Mouse (Mus musculus) intestine, postnatal 0 days (tissue): ENCODE measurements around the gene Tmub1. TPM values are rescaled to one million over a fixed set of nuclear protein-coding genes. Genes with fewer than 3 reads are reported as not detected.
"Not testable (repeated sequence)": the region's sequence is repeated elsewhere in the genome, so short reads cannot be mapped to it uniquely, and the experiment has no call there.

Experiments
- ATAC-seq: fragments of 200-750 bp; cut with Nextera tagmentation; 2 replicates; pipeline ENCODE4 v1.8.0; 2017; ENCODE audit warnings: mild to moderate bottlenecking, moderate TSS enrichment, moderate library complexity
- H3K27ac ChIP-seq: fragments of 300-500 bp; sonication (generic); 2 replicates; pipeline ENCODE4 v1.5.1; 2014; ENCODE audit warnings: mild to moderate bottlenecking, low read depth, low read length, moderate library complexity
- H3K27me3 ChIP-seq: fragments of 300-500 bp; sonication (generic); replicated peaks from 2 replicates; pipeline ENCODE4 v1.6.1; 2014; ENCODE audit warnings: low read length, mixed read lengths; ENCODE audit not compliant: control insufficient read depth, insufficient read depth
- H3K36me3 ChIP-seq: fragments of 300-500 bp; sonication (generic); 2 replicates; pipeline ENCODE4 v1.6.1; 2014; ENCODE audit warnings: mild to moderate bottlenecking, moderate library complexity; ENCODE audit not compliant: control insufficient read depth, insufficient read depth
- H3K4me1 ChIP-seq: fragments of 300-500 bp; sonication (generic); replicated peaks from 2 replicates; pipeline ENCODE4 v1.6.1; 2014; ENCODE audit warnings: antibody characterized with exemption, low read length, mixed read lengths; ENCODE audit not compliant: control insufficient read depth, insufficient read depth
- H3K4me2 ChIP-seq: fragments of 300-500 bp; sonication (generic); replicated peaks from 2 replicates; pipeline ENCODE4 v1.6.1; 2014; ENCODE audit warnings: low read depth, mild to moderate bottlenecking, moderate library complexity
- H3K4me3 ChIP-seq: fragments of 300-500 bp; sonication (generic); 2 replicates; pipeline ENCODE4 v1.5.1; 2014; ENCODE audit warnings: low read depth, low read length
- H3K9ac ChIP-seq: fragments of 300-500 bp; sonication (generic); 2 replicates; pipeline ENCODE4 v1.6.1; 2014; ENCODE audit warnings: mild to moderate bottlenecking, low read depth, low read length
- H3K9me3 ChIP-seq: fragments of 300-500 bp; sonication (generic); 2 replicates; pipeline ENCODE4 v1.6.1; 2016; ENCODE audit warnings: mixed run types; ENCODE audit not compliant: control insufficient read depth
- CTCF ChIP-seq: sonication (generic); IDR thresholded peaks from 2 replicates; pipeline ENCODE4 v1.5.1; 2016; ENCODE audit warnings: low read depth, mild to moderate bottlenecking, control low read depth, antibody characterized with exemption, moderate library complexity
- WGBS: fragments of 180-500 bp; shearing (Covaris S2); extraction: QIAGEN DNeasy Blood & Tissue Kit; methylation state at CpG from one replicate; pipeline ENCODE4 v1.1.7; 2014; 5-methylcytosine and 5-hydroxymethylcytosine counted together
- polyA plus RNA-seq: library from polyadenylated mRNA; unstranded; fragments of >200 nt; fragmentation: Nextera tagmentation; extraction: Ambion mirVana; gene quantifications from 2 replicates; pipeline ENCODE4 v1.2.1, GENCODE M21; 2015

Tmub1 gene
- polyA plus RNA-seq, 1 experiment from 2014 or later = 28.8 TPM

- Histone ChIP-seq H3K4me2 (no peak overlapping the region), H3K27me3 (no peaks in the 10 kb centered on the region), H3K36me3 (peaks cover 83% of the 10 kb centered on the region), H3K9ac (no peak overlapping the region), H3K4me1 (no peaks in the 10 kb centered on the region), H3K27ac (no peak overlapping the region), H3K4me3 (no peak overlapping the region), H3K9me3 (no peaks in the 10 kb centered on the region)
- TF ChIP-seq CTCF = no peak
- ATAC-seq = no peak
- 87% methylated on average over 6 of the region's 6 CpGs for WGBS
Observed at GRCm38 (mm10) chr5:24404594-24405360, 42.9 kb downstream of the Tmub1 start.

GRCm38 (mm10) chr5:24401969-24402368, 45.7 kb downstream of the Tmub1 start:
- no peak for ATAC-seq
- Histone ChIP-seq H3K27me3 (no peaks in the 10 kb centered on the region), H3K9ac (no peak overlapping the region), H3K4me3 (no peak overlapping the region), H3K27ac (no peak overlapping the region), H3K4me2 (no peak overlapping the region), H3K9me3 (no peaks in the 10 kb centered on the region), H3K36me3 (peaks cover 65% of the 10 kb centered on the region), H3K4me1 (no peaks in the 10 kb centered on the region)
- WGBS = 71% methylated on average over 9 of the region's 9 CpGs
- no peak for TF ChIP-seq CTCF

- no peak for ATAC-seq
- Histone ChIP-seq H3K4me2 (no peak overlapping the region), H3K4me3 (no peak overlapping the region), H3K36me3 (peaks cover 56% of the 10 kb centered on the region), H3K27ac (no peak overlapping the region), H3K27me3 (no peaks in the 10 kb centered on the region), H3K4me1 (no peaks in the 10 kb centered on the region), H3K9ac (no peak overlapping the region), H3K9me3 (no peaks in the 10 kb centered on the region)
- TF ChIP-seq CTCF = no peak
- 91% methylated on average over 5 of the region's 5 CpGs for WGBS
Observed at GRCm38 (mm10) chr5:24400911-24401605, 46.6 kb downstream of the Tmub1 start.

- WGBS = 94% methylated on average over 11 of the region's 11 CpGs
- ATAC-seq = no peak
- H3K27me3 ChIP-seq = no peaks in the 10 kb centered on the region
Observed at GRCm38 (mm10) chr5:24400362-24400761, 47.3 kb downstream of the Tmub1 start.

GRCm38 (mm10) chr5:24399686-24400085, 48.0 kb downstream of the Tmub1 start:
- Histone ChIP-seq H3K4me2 (no peak overlapping the region), H3K4me3 (no peak overlapping the region), H3K36me3 (peaks cover 44% of the 10 kb centered on the region), H3K27ac (no peak overlapping the region), H3K9me3 (no peaks in the 10 kb centered on the region), H3K4me1 (no peaks in the 10 kb centered on the region), H3K27me3 (no peaks in the 10 kb centered on the region), H3K9ac (no peak overlapping the region)
- TF ChIP-seq CTCF = no peak
- ATAC-seq = no peak
- 91% methylated on average over 10 of the region's 10 CpGs for WGBS

More at GRCm38 (mm10) chr5:24400362-24400761, 47.3 kb downstream of the Tmub1 start:
- Histone ChIP-seq H3K9me3 (no peaks in the 10 kb centered on the region), H3K27ac (no peak overlapping the region), H3K36me3 (peaks cover 49% of the 10 kb centered on the region), H3K4me1 (no peaks in the 10 kb centered on the region), H3K4me3 (no peak overlapping the region), H3K4me2 (no peak overlapping the region), H3K9ac (no peak overlapping the region)
- TF ChIP-seq CTCF = no peak

DNA sequence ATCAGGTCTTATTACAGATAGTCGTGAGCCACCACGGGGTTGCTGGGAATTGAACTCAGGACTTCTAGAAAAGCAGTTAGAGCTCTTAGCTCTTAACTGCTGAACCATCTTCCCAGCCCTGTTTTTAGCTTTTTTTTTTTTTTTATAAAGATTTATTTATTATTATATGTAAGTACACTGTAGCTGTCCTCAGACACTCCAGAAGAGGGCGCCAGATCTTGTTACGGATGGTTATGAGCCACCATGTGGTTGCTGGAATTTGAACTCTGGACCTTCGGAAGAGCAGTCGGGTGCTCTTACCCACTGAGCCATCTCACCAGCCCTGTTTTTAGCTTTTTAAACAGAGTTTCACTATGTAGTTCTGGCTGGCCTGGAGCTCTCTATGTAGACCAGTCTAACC, 51.4 kb downstream of the Tmub1 start:
- TF ChIP-seq CTCF = peak; percentile 41
- peaks cover 15% of the 10 kb centered on the region; the same call in 1 of the 2 replicates for H3K36me3 ChIP-seq
- H3K27me3 ChIP-seq, H3K4me1 ChIP-seq, ATAC-seq, H3K9me3 ChIP-seq, H3K9ac ChIP-seq, H3K4me3 ChIP-seq, H3K27ac ChIP-seq, H3K4me2 ChIP-seq: not testable (repeated sequence)
- WGBS = 81% methylated on average over 6 of the region's 6 CpGs

Other genes with a start within 250 kb of the Tmub1 start
- 3.0 and 3.1 TPM in 2 replicates for gene Kcnh2, start 96.2 kb downstream of the Tmub1 start, polyA plus RNA-seq
- 3.5 and 3.7 TPM in 2 replicates for gene Nos3, start 83.0 kb downstream of the Tmub1 start, polyA plus RNA-seq
- 0.42 and 0.61 TPM in 2 replicates for gene Atg9b, start 55.7 kb downstream of the Tmub1 start, polyA plus RNA-seq
- gene Abcb8, start 54.2 kb downstream of the Tmub1 start, polyA plus RNA-seq = 40.4 and 40.9 TPM in 2 replicates
- 0.08 and 0.17 TPM in 2 replicates for gene Asic3, start 34.5 kb downstream of the Tmub1 start, polyA plus RNA-seq
- gene Cdk5, start 24.3 kb downstream of the Tmub1 start, polyA plus RNA-seq = 28.4 and 29.9 TPM in 2 replicates
- gene Slc4a2, start 24.0 kb downstream of the Tmub1 start, polyA plus RNA-seq = 29.9 and 30.1 TPM in 2 replicates
- gene Fastk, start 2.6 kb downstream of the Tmub1 start, polyA plus RNA-seq = 66.8 and 67.0 TPM in 2 replicates
- 14.9 and 16.6 TPM in 2 replicates for gene Agap3, start 4.3 kb upstream of the Tmub1 start, polyA plus RNA-seq
- gene Gbx1, start 79.3 kb upstream of the Tmub1 start, polyA plus RNA-seq = not detected in 2 replicates
- gene Asb10, start 93.1 kb upstream of the Tmub1 start, polyA plus RNA-seq = 0.09 and 0.18 TPM in 2 replicates
- gene 4931409K22Rik, start 109.0 kb upstream of the Tmub1 start, polyA plus RNA-seq = not detected in 2 replicates
- gene Abcf2, start 129.6 kb upstream of the Tmub1 start, polyA plus RNA-seq = 40.1 and 40.5 TPM in 2 replicates
- 23.5 and 24.4 TPM in 2 replicates for gene Chpf2, start 138.9 kb upstream of the Tmub1 start, polyA plus RNA-seq
- 6.6 and 6.8 TPM in 2 replicates for gene Smarcd3, start 176.6 kb upstream of the Tmub1 start, polyA plus RNA-seq
- gene Nub1, start 237.7 kb upstream of the Tmub1 start, polyA plus RNA-seq = 18.0 and 19.4 TPM in 2 replicates